Mouse (Mus musculus): ENCODE data around the gene Strip2. TPM values are rescaled to one million over a fixed set of nuclear protein-coding genes. Genes with fewer than 3 reads are reported as not detected.
A peak's percentile ranks its signal among the peaks of the same experiment; 100 is the strongest.

Strip2 gene
- 0.25 TPM in 1 of 2 replicates, not detected in the other for total RNA-seq (2017)

DNA sequence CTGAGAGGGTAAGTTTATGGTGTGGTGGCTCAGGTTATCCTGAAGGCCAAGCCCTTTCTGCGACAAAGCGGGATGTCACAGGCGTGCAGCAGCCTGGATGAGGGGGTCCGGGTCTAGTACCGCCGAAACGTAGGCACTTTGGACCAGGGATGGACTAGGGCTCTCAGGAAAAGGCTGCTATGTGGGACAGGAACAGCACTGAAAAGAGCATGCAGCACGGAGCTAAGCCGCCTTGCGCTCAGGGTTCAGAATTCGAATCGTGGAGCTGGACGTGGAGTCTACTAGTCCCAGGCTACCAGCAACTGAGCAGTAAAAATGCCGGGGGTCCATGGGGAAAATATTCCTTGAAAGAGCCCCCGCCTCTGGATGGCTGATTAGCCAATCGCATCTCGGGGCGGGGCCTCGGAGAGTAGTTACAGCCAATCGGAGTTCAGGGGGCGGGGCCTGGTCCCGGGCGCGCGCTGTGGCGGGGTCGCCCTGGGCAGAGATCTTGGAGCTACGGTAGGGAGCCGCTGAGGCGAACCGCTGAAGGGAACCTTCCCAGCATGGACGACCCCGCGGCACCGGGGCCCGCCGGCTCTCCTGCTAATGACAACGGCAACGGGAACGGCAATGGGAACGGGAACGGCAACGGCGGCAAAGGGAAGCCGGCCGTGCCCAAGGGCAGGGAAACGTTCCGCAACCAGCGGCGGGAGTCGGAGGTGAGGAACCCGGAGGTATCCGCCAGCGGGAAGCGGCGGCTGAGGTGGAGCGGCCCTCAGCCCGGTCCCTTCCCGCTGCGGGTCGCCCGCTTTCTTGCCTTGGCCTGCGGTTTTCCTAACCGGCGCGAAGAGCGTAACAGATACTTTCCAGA, at the start of gene Strip2:
Gene Strip2, plus strand, starts transcription at position 483 of the 853 bp plus-strand sequence.
- peak; percentile 46 for ATAC-seq (ENCODE audit: extremely low read depth, insufficient number of reproducible peaks, low FRiP score, poor library complexity, severe bottlenecking)

DNA sequence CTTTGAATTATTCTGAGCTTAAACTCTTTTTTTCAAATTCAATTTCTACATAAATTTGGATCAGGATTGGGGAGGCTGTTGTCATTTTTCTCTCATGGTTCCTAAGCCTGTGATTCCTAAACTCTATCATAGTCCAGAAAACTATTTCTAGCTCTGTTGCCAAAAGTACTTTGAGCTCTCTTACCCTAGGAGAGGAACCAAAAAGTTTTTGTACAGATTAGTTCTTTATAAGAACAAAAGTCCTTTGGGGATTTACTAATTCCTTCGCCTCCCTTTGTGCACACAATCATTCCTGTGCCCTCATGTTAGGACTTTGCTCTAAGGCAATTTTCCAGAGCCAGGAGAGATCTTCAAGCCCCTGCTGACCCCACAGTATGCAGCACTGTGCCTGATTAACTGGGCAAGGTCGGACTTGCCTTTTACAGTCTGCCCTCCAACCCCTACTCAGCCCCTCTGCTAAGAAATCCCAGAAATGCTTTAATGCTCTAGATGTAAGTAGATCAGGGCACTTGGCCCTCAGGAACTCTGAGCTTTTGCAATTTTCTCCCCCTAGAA, 48.4 kb upstream of the Strip2 start:
- no peak for ATAC-seq (ENCODE audit: extremely low read depth, insufficient number of reproducible peaks, low FRiP score, poor library complexity, severe bottlenecking)

DNA sequence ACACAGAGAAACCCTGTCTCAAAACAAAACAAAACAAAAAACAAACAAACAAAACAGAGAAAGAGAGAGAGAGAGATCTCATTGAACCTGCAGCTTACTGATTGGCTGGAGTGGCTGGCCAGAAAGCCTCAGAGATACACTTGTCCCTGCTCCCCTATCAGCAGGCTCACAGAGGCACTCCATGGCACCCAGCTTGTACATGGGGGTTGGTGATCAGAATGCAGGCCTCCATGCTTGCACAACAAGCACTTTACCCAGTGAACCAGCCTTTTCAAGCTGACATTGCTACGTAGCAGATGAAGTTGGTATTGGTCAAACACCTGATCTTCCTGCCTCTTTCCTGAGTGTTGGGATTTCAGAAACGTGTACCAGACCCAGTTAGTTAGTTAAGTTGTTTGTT, 43.2 kb upstream of the Strip2 start:
- no peak for ATAC-seq (ENCODE audit: extremely low read depth, insufficient number of reproducible peaks, low FRiP score, poor library complexity, severe bottlenecking)

DNA sequence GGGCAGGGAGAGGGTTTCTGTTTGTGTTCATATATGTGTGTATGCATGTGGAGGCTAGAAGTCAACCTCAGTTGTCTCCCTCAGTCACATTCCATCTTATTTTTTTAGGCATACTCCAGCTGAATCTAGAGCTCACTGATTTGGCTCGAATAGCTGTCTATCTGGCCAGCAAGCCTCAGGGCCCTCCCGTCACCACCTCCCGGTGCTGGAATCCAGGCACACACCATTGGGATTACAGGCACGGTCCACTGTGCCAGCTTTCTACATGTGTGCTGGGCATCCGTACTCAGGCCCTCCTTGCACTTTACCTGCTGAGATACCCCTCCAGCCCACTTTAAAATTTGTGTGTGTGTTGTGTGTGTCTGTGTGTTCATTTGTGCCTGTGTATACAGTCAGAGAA, 41.2 kb upstream of the Strip2 start:
- ATAC-seq (ENCODE audit: extremely low read depth, insufficient number of reproducible peaks, low FRiP score, poor library complexity, severe bottlenecking), result no peak

GRCm38 (mm10) chr6:29876782-29877181, 40.0 kb upstream of the Strip2 start:
- ATAC-seq (ENCODE audit: extremely low read depth, insufficient number of reproducible peaks, low FRiP score, poor library complexity, severe bottlenecking), result no peak

DNA sequence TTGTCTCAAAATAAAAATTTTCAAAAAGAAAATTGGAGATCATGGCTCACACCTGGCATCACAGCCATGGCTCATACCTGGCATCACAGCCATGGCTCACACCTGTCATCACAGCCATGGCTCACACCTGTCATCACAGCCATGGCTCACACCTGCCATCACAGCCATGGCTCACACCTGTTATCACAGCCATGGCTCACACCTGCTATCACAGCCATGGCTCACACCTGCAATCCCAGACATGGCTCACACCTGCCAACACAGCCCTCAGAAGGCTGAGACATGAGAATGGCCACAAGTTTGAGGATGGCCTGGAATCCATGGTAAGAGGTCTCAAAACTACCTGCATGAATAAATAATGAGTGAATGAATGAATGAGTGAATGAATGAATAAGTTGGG, 37.2 kb upstream of the Strip2 start:
- no peak for ATAC-seq (ENCODE audit: extremely low read depth, insufficient number of reproducible peaks, low FRiP score, poor library complexity, severe bottlenecking)

DNA sequence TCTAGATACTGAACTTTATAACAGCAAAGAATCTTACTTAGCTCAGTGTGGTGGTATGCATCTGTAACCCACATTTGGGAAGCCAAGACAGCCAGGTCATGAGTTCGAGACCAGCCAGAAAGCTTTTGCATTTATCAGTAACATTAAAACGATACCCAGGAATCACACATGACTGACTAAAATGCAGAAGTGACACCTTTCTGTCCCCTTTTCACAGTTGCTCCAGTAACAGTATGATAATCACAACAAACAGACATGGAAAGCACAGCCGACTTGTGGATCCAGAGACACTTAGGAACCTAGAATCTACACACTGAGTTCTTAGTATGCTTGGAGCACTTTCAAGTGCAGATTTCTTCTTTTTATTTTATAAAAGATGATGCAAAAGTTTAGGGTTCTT, 36.0 kb upstream of the Strip2 start:
- ATAC-seq (ENCODE audit: extremely low read depth, insufficient number of reproducible peaks, low FRiP score, poor library complexity, severe bottlenecking), result no peak

GRCm38 (mm10) chr6:29881936-29882335, 34.9 kb upstream of the Strip2 start:
- no peak for ATAC-seq (ENCODE audit: extremely low read depth, insufficient number of reproducible peaks, low FRiP score, poor library complexity, severe bottlenecking)

DNA sequence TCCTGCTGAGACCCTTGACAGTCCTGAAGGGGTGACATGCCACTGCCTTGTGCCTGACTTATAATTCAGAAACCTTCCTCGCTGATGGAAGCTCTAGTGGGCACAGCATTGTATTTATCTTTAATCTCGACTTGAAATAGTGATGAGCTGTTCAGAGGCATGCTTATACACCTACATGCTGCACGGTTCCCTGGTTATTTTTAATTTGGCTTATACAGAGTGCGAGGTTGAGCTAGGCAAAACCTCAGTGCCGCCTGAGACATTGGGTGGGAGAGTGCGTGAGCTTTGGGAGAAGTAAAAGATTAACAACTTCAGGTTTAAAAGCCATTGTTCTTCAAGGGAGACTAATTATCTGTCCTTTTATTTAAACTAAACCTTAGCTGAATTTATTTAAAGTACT, 33.9 kb upstream of the Strip2 start:
- ATAC-seq (ENCODE audit: extremely low read depth, insufficient number of reproducible peaks, low FRiP score, poor library complexity, severe bottlenecking), result no peak

DNA sequence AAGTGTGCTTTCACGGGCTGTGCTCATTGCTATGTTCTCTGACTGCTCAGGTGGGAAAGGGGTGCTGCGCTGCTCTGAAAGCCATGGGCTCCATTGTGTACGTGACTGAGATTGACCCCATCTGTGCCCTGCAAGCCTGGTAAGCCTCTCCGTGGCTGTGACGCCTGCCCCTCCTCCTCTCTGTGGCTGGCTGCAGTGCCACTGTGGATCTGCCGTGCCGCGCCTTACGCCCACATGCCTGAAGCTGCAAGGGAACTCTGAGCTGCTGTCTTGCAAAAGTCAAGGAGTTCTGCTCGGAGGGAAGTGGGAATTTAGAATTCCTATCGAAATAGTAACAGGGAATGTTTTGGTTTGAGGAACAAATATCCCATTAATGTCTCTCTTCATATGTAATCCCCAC, 25.7 kb upstream of the Strip2 start:
- ATAC-seq (ENCODE audit: extremely low read depth, insufficient number of reproducible peaks, low FRiP score, poor library complexity, severe bottlenecking), result no peak

DNA sequence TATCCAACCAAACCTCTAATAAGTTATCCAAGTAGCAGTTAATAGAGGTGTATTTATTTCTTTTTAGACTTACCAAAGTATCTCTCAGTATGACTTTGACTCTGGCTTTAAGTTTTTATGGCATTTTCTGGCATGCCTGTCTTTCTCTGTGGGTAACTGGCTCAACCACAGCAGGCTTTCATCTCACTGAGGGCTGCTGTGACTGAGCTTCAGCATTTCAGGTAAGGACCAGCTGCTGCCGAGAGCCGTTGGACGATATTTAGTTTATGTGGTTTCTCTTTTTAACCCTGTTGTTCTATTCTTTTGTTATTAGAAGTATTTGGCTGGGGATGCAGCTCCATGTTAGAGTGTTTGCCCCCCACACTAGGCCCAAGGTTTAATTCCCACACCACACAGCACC, 19.8 kb upstream of the Strip2 start:
- no peak for ATAC-seq (ENCODE audit: extremely low read depth, insufficient number of reproducible peaks, low FRiP score, poor library complexity, severe bottlenecking)

DNA sequence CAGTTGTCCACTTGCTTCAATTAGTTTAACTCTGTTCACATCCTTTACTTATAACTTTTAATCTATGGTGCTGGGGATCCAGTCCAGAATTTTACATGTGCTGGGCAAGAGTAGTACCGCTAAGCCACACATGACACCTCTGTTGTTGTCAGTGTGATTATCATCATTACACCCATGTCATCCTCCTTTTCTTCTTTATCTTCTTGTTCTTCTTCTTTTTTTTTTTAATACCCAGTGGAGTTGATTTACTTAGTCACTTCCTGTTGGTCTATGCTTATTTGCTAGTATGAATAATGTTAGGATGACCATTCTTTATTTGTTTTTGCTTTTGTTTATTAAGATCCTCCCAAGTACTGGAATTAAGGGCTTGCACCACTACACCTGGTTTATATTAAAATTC, 15.4 kb upstream of the Strip2 start:
- ATAC-seq (ENCODE audit: extremely low read depth, insufficient number of reproducible peaks, low FRiP score, poor library complexity, severe bottlenecking), result no peak

DNA sequence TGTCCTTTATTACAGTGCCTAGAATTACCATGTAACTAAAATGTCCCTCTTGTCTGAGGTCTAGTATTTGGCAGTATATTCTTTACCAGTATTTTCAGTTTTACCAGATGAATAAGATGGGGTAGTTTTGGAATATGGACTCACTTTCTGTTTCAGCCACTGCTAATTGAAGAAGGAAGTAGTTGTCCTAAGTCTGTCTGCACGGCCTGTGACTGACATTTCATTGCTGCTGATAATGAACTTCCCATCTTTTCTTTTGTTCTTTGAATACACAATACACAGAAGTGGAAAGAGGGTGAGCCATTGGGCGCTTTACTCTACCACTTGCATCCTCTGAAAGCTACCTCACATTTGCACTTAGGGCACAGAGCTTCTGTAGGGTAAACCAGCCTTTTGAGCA, 14.6 kb upstream of the Strip2 start:
- no peak for ATAC-seq (ENCODE audit: extremely low read depth, insufficient number of reproducible peaks, low FRiP score, poor library complexity, severe bottlenecking)

DNA sequence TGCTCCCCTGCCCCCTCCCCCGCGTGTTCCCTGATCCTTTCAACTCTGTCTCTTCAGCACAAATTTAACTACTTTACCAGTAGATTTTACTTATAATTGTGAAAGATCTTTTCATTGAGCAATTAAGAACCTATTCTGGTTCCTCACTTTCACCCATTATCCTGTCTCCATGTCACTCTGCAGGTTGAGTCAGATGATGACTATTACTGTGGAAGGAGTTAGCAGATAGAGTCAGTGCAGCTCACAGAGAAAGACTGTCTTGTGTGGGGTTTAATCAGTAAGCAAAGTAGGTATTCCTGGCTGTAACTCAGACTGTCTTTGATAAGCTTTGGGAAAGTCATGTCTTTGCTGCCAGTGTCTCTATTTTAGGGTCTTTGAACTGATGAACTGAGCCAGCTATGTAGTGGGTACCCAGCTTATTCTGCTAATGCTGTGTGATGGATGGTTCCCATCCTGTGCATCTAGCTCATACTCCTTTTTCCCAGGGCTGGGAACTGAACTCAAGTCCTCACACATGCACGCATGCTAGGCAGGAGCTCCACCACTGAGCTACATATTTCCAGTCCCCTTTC, 13.4 kb upstream of the Strip2 start:
- no peak for ATAC-seq (ENCODE audit: extremely low read depth, insufficient number of reproducible peaks, low FRiP score, poor library complexity, severe bottlenecking)

DNA sequence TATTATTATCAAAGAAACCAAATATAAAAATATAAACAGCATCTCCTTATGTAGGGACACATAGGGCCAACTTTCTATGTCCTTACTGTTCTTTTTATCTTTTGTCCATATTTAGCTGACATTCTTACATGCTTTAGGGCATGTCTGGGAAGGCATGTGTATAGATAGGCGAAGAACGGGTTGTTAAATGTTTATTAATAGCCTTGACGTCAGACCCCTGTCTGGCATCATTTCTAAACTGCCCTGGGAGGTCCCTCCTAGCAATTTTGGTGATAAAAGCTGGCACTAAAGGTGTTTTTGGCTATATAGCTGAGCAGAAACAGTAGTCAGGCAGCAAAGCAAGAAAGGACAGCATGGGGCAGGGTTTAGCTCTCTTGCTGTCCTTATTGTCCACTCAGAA, 12.5 kb upstream of the Strip2 start:
- no peak for ATAC-seq (ENCODE audit: extremely low read depth, insufficient number of reproducible peaks, low FRiP score, poor library complexity, severe bottlenecking)

DNA sequence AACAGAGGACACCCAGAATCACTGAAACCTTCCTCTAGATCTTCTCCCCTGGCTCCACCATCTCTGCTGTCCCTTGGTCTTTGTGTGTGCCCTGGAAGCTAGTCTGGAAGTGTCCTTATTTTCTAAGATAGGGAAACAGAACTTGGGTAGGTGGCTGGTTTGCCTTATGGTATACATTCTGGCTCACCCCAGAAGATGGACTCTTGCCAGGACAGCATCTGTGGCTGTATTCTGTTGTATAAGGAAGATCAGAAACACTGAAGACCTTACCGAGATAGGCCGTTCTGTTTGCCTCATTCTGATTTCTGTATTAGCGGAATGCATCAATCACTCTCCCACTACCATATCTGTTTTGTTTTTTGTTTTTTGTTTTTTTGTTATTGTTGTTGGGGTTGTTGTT, 6.2 kb upstream of the Strip2 start:
- no peak for ATAC-seq (ENCODE audit: extremely low read depth, insufficient number of reproducible peaks, low FRiP score, poor library complexity, severe bottlenecking)

DNA sequence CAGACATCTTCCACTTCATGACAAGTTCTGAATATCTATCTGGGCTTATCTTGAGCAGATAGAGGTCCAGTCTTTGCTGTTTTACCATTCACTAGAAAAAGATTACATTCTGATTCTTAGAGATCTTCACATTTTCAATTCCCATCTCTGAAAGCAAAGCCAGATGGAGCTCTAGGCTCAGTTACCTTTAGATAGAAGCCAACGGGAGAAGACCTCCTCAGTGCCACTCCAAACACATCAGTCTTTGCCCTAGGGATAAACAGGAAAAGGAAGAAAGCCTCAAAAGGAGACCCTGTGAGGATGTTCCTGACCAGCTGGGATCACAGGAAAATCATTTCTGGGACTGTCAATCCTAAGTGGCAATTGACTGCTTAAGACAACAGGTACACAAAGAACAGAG, 3.1 kb upstream of the Strip2 start:
- ATAC-seq (ENCODE audit: extremely low read depth, insufficient number of reproducible peaks, low FRiP score, poor library complexity, severe bottlenecking), result no peak

- no peak for ATAC-seq (ENCODE audit: extremely low read depth, insufficient number of reproducible peaks, low FRiP score, poor library complexity, severe bottlenecking)
Observed at GRCm38 (mm10) chr6:29914136-29914535, 2.7 kb upstream of the Strip2 start.

DNA sequence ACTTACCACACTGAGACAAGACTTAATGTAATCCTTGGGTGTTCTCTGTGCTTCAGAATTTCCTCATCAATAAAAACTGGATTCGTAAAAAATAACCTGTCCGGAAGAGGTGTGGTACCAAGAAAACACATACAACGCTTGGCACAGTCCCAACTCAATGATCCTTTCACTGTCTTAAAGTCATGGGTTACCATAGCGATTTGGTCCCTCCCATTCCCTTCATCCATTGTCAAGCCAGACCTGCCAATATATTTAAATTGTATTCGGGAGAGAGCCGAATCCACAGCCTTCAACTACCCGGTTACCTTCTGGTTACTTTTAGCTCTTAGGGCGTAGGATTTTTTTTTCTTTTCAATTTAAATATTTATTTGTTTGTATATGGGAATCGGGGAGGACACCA, 976 bp upstream of the Strip2 start:
- ATAC-seq (ENCODE audit: extremely low read depth, insufficient number of reproducible peaks, low FRiP score, poor library complexity, severe bottlenecking), result no peak

DNA sequence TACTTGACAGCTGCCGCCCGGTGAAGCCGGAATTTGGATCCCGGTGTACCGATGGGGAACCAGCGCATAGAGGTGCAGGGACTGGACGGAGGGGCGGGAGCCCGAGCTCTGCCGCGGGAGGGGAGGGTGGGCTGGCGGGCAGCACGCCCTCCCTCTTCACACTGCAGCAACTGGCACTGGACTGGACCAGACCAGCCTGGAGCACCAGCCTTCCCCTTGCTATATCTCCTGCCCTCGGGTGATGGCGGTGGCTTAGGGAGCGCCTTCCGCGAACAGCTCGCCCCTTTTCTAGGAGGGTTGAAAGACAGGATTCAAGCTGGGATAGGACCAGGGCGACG, 540 bp downstream of the Strip2 start:
- no peak for ATAC-seq (ENCODE audit: extremely low read depth, insufficient number of reproducible peaks, low FRiP score, poor library complexity, severe bottlenecking)

GRCm38 (mm10) chr6:29917947-29918346, 1.1 kb downstream of the Strip2 start:
- no peak for ATAC-seq (ENCODE audit: extremely low read depth, insufficient number of reproducible peaks, low FRiP score, poor library complexity, severe bottlenecking)

Measured in neutrophil, adult 5-6 weeks (primary cell).